Mouse (Mus musculus) liver, embryonic 14.5 days (tissue): ENCODE measurements around the gene Tmprss6.

ENCODE experiments used
- CTCF ChIP-seq: IDR thresholded peaks from 2 replicates; pipeline ENCODE4 v1.5.1; 2016; ENCODE audit warnings: antibody characterized with exemption, low read depth, control low read depth
- EP300 ChIP-seq: IDR thresholded peaks from 2 replicates; pipeline ENCODE4 v1.6.1; 2016; ENCODE audit warnings: antibody characterized with exemption, low read depth

GRCm38 (mm10) chr15:78493401-78494010, 25.1 kb upstream of the Tmprss6 start:
- TF ChIP-seq CTCF, result no peak
- TF ChIP-seq EP300, result no peak
